Mouse (Mus musculus) testis, adult 2 months (tissue): Measurements from ENCODE around the gene Olfr726.

Experiments used
- CTCF ChIP-seq: fragments of 200-500 bp; IDR thresholded peaks from 2 replicates; pipeline ENCODE4 v1.5.1; 2012; ENCODE audit warnings: low read depth, mild to moderate bottlenecking, inconsistent platforms, low read length, moderate library complexity; ENCODE audit not compliant: control insufficient read depth, insufficient read depth, insufficient replicate concordance
- POLR2A ChIP-seq: fragments of 200-500 bp; IDR thresholded peaks from 2 replicates; pipeline ENCODE4 v1.6.1; 2012; ENCODE audit warnings: low read depth, mild to moderate bottlenecking, inconsistent platforms, low read length, moderate library complexity; ENCODE audit not compliant: control insufficient read depth

GRCm38 (mm10) chr14:50090853-50091252 is at the start of gene Olfr726:
- no peak for TF ChIP-seq CTCF
- no peak for TF ChIP-seq POLR2A
